Mouse (Mus musculus): ENCODE measurements around the gene Paqr8.

Gene Paqr8

GRCm38 (mm10) chr1:20890404-20890921, at the start of gene Paqr8:
Gene Paqr8, plus strand, starts transcription at chr1:20890606.
- DNase-seq (ENCODE audit: low spot score) = peak; percentile 71

GRCm38 (mm10) chr1:20856924-20857902, 33.2 kb upstream of the Paqr8 start:
- DNase-seq (ENCODE audit: low spot score) = no peak

GRCm38 (mm10) chr1:20860775-20861174, 29.6 kb upstream of the Paqr8 start:
- no peak for DNase-seq (ENCODE audit: low spot score)

GRCm38 (mm10) chr1:20861865-20862264, 28.5 kb upstream of the Paqr8 start:
- DNase-seq (ENCODE audit: low spot score) = no peak

- DNase-seq (ENCODE audit: low spot score) = no peak
These were observed 26.8 kb upstream of the Paqr8 start for GRCm38 (mm10) chr1:20863452-20864172.

GRCm38 (mm10) chr1:20867241-20867902, 23.0 kb upstream of the Paqr8 start:
- no peak for DNase-seq (ENCODE audit: low spot score)

- no peak for DNase-seq (ENCODE audit: low spot score)
These were observed 22.4 kb upstream of the Paqr8 start for GRCm38 (mm10) chr1:20868036-20868435.

- DNase-seq (ENCODE audit: low spot score) = no peak
These were observed 19.5 kb upstream of the Paqr8 start for GRCm38 (mm10) chr1:20870887-20871286.

GRCm38 (mm10) chr1:20872496-20872895, 17.9 kb upstream of the Paqr8 start:
- no peak for DNase-seq (ENCODE audit: low spot score)

GRCm38 (mm10) chr1:20874061-20874460, 16.3 kb upstream of the Paqr8 start:
- DNase-seq (ENCODE audit: low spot score) = no peak

GRCm38 (mm10) chr1:20877355-20877754, 13.1 kb upstream of the Paqr8 start:
- DNase-seq (ENCODE audit: low spot score) = no peak

GRCm38 (mm10) chr1:20879361-20879760, 11.0 kb upstream of the Paqr8 start:
- no peak for DNase-seq (ENCODE audit: low spot score)

- DNase-seq (ENCODE audit: low spot score) = no peak
These were observed 7.3 kb upstream of the Paqr8 start for GRCm38 (mm10) chr1:20883079-20883478.

- DNase-seq (ENCODE audit: low spot score) = no peak
These were observed 566 bp upstream of the Paqr8 start for GRCm38 (mm10) chr1:20889677-20890403.

GRCm38 (mm10) chr1:20890941-20891399, 564 bp downstream of the Paqr8 start:
- peak; percentile 13 for DNase-seq (ENCODE audit: low spot score)

- DNase-seq (ENCODE audit: low spot score) = no peak
These were observed 2.7 kb downstream of the Paqr8 start for GRCm38 (mm10) chr1:20893059-20893458.

GRCm38 (mm10) chr1:20898391-20898790, 8.0 kb downstream of the Paqr8 start:
- DNase-seq (ENCODE audit: low spot score) = no peak

GRCm38 (mm10) chr1:20900336-20900735, 9.9 kb downstream of the Paqr8 start:
- no peak for DNase-seq (ENCODE audit: low spot score)

- no peak for DNase-seq (ENCODE audit: low spot score)
These were observed 15.2 kb downstream of the Paqr8 start for GRCm38 (mm10) chr1:20905501-20906127.

- DNase-seq (ENCODE audit: low spot score) = no peak
These were observed 15.7 kb downstream of the Paqr8 start for GRCm38 (mm10) chr1:20906128-20906515.

- no peak for DNase-seq (ENCODE audit: low spot score)
These were observed 18.1 kb downstream of the Paqr8 start for GRCm38 (mm10) chr1:20908541-20908940.

Measured in ovary, postnatal 10 days (tissue).